Mouse (Mus musculus) embryonic facial prominence, embryonic 10.5 days (tissue): ENCODE data around the gene Myadml2. TPM values are rescaled to one million over a fixed set of nuclear protein-coding genes. Genes with fewer than 3 reads are reported as not detected.

Source experiments
- DNase-seq: peaks from one replicate; pipeline ENCODE4 v3.0.0-alpha.2; 2017; ENCODE audit warnings: low spot score
- H3K27ac ChIP-seq: fragments of 300-500 bp; sonication (generic); replicated peaks from 2 replicates; pipeline ENCODE4 v1.5.1; 2016; ENCODE audit warnings: mild to moderate bottlenecking
- H3K27me3 ChIP-seq: fragments of 300-500 bp; sonication (generic); replicated peaks from 2 replicates; pipeline ENCODE4 v1.6.1; 2016; ENCODE audit warnings: low read depth, mild to moderate bottlenecking; ENCODE audit not compliant: poor library complexity, severe bottlenecking
- H3K36me3 ChIP-seq: fragments of 300-500 bp; sonication (generic); replicated peaks from 2 replicates; pipeline ENCODE4 v1.6.1; 2016; ENCODE audit warnings: mild to moderate bottlenecking, moderate library complexity
- H3K4me1 ChIP-seq: fragments of 300-500 bp; sonication (generic); 2 replicates; pipeline ENCODE4 v1.6.1; 2016
- H3K4me3 ChIP-seq: fragments of 300-500 bp; sonication (generic); 2 replicates; pipeline ENCODE4 v1.5.1; 2016; ENCODE audit warnings: mild to moderate bottlenecking, moderate library complexity
- H3K9me3 ChIP-seq: fragments of 300-500 bp; sonication (generic); 2 replicates; pipeline ENCODE4 v1.6.1; 2016; ENCODE audit warnings: mild to moderate bottlenecking
- WGBS: fragments of 180-500 bp; shearing (Covaris S2); methylation state at CpG from one replicate; pipeline ENCODE4 v1.1.7; 2016; 5-methylcytosine and 5-hydroxymethylcytosine counted together
- polyA plus RNA-seq: library from polyadenylated mRNA; unstranded; fragments of >200 nt; fragmentation: Nextera tagmentation; extraction: Ambion mirVana; gene quantifications from 2 replicates; pipeline ENCODE4 v1.2.1, GENCODE M21; 2016

Myadml2 gene
- not detected in 2 replicates for polyA plus RNA-seq

DNA sequence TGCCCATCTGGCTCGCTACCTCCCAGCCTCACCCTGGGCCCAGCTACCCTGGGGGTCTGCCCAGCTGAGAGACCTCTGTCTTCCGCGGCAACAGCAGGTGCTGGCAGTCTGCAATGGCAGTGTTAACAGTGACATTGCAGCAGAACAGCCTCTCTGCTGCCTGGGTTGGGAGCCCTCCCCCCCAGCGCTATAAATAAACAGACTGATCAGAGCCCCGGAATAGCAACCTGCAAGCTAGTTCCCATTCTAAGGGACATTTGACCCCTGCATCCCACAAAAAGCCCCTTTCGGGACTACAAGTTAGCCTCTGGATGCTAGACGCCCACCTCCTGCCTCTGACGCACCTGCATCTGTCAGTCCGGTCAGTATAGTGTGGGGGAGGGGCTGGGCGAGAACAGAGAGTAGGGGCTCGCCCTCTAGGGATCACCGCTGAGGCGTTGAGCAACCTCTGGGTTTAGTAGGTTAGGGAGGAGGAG, at the start of gene Myadml2:
Gene Myadml2 (minus strand): TSS at position 158 of the 476 bp plus-strand sequence.
- peak; percentile 50 for DNase-seq
- Histone ChIP-seq H3K4me1 (peaks cover 22% of the 10 kb centered on the region), H3K27ac (no peak within 1 kb of the TSS), H3K9me3 (no peaks in the 10 kb centered on the region), H3K36me3 (no peaks in the 10 kb centered on the region), H3K27me3 (peaks cover 41% of the 10 kb centered on the region), H3K4me3 (peak within 1 kb of the TSS; percentile 39)
- WGBS, result 4% methylated on average over 13 of the region's 13 CpGs

DNA sequence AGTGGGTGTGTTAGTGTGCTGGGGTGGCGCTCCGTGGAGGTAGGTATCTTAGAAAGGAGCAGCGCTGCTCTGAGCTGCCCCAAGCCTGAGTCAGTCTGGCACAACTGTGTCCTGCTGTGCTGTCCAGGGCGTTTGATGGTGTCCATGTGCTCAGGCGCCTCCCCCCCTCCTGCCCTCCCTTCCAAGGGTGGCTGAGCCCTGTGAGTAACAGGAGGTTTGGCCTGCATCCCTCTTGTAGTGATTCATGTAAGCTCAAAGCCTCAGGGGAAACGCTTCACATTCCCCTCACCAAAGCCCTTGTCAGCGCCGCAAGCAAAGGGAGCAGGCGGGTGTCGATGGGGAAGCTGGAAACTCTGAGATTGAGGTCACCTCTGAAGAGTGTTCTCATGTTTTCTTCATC, 49.8 kb upstream of the Myadml2 start:
- Histone ChIP-seq H3K36me3 (peaks cover 95% of the 10 kb centered on the region), H3K9me3 (peaks cover 3% of the 10 kb centered on the region; the same call in 1 of the 2 replicates), H3K4me3 (no peak overlapping the region), H3K27ac (peak overlapping the region; percentile 40; the same call in 1 of the 2 replicates), H3K4me1 (peaks cover 54% of the 10 kb centered on the region), H3K27me3 (no peaks in the 10 kb centered on the region)
- WGBS, result 64% methylated on average over 10 of the region's 10 CpGs
- no peak for DNase-seq

DNA sequence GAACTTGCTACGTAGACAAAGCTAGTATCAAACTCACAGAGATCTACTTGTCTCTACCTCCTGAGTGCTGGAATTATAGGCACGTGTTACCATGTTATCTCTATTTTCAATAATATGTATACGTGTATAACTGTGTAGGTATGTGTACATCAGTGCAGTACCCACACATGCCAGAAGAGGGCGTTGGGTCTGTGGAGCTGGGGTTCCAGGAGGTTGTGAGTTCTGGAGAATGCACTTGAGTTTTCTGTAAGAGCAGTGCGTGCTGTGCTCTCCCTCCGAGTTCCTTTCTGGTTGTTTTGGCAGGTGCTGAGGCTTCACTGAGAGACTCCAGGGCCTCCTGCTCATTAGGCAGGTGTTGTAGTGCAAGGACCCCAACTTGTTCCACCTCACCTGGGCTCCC, 48.6 kb upstream of the Myadml2 start:
- WGBS, result 92% methylated on average over 6 of the region's 6 CpGs
- peaks cover 54% of the 10 kb centered on the region for H3K4me1 ChIP-seq
- no peaks in the 10 kb centered on the region for H3K27me3 ChIP-seq
- H3K9me3 ChIP-seq, result peaks cover 3% of the 10 kb centered on the region; the same call in 1 of the 2 replicates
- no peak for DNase-seq
- H3K36me3 ChIP-seq, result peaks cover 94% of the 10 kb centered on the region
- no peak overlapping the region for H3K4me3 ChIP-seq
- H3K27ac ChIP-seq, result no peak overlapping the region

DNA sequence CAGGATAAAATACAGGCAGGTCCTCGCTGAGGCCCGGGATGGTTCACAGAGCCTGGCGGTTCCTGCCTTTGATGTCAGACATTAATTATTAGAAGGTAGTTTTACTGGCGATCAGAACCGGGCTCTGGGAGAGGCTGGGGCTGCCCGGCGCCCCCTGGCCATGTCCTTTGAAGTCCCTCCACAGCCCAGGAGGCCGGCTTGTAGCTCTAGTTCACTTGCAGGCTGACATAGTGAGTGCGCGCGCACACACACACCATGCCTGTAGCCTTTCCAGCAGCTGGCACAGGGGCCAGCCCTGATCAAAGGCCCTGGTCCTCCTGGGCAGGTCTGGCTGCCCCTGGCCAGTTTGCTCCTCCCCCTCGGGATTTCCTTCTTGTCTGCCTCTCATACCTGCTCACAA, 47.7 kb upstream of the Myadml2 start:
- 0 out of 2 replicates have a peak overlapping the region, but pooled peaks have one; percentile 6 for H3K4me3 ChIP-seq
- WGBS, result 55% methylated on average over 12 of the region's 12 CpGs
- no peaks in the 10 kb centered on the region for H3K27me3 ChIP-seq
- DNase-seq, result peak; percentile 71
- peaks cover 93% of the 10 kb centered on the region for H3K36me3 ChIP-seq
- peaks cover 54% of the 10 kb centered on the region for H3K4me1 ChIP-seq
- H3K27ac ChIP-seq, result peak overlapping the region; percentile 76
- H3K9me3 ChIP-seq, result peaks cover 3% of the 10 kb centered on the region; the same call in 1 of the 2 replicates

DNA sequence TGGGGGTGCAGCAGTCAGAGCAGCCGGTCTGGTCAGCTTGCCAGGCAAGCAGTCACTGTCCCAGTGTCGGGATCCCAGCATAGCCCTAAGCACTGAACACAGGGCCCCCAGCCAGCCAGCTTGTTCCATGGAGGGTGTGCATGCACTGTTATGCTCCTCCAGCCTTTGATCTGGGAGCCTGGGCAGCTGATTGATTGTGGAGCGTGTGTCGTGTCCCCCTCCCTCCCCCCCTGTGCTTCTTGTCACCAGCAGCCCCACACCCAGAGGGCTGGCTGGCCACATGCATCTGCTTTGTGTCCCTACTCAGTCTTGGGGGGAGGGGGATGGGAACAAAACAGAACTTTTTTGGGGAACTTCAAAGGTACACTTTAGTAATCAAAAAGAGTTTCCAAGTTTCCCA, 47.2 kb upstream of the Myadml2 start:
- Histone ChIP-seq H3K27me3 (no peaks in the 10 kb centered on the region), H3K4me1 (peaks cover 50% of the 10 kb centered on the region), H3K27ac (peak overlapping the region; percentile 76), H3K36me3 (peaks cover 93% of the 10 kb centered on the region), H3K4me3 (0 out of 2 replicates have a peak overlapping the region, but pooled peaks have one; percentile 6), H3K9me3 (peaks cover 3% of the 10 kb centered on the region; the same call in 1 of the 2 replicates)
- DNase-seq, result peak; percentile 64
- 38% methylated on average over 4 of the region's 4 CpGs for WGBS

DNA sequence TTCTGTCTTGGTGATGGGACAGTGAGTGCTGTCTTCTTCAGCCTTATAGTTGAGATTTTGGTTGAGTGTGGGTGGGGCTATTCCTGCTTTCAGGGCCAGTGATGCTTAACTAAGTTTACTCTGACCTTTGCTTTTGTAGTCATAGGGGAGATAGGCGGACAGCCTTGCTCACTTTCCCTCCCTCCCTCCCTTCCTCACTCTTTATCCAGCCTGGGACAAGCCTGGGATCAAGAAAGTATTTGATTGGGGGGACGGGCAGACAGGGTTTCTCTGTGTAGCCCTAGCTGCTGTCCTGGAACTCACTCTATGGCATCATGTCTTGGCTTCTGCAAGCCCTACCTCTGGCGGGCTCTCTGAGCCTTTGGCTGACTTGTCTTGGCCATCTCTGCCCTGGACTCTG, 45.5 kb upstream of the Myadml2 start:
- DNase-seq, result no peak
- Histone ChIP-seq H3K9me3 (peaks cover 3% of the 10 kb centered on the region; the same call in 1 of the 2 replicates), H3K27me3 (no peaks in the 10 kb centered on the region), H3K4me3 (no peak overlapping the region), H3K4me1 (peaks cover 33% of the 10 kb centered on the region), H3K27ac (no peak overlapping the region), H3K36me3 (peaks cover 92% of the 10 kb centered on the region)
- 76% methylated on average over 3 of the region's 3 CpGs for WGBS

DNA sequence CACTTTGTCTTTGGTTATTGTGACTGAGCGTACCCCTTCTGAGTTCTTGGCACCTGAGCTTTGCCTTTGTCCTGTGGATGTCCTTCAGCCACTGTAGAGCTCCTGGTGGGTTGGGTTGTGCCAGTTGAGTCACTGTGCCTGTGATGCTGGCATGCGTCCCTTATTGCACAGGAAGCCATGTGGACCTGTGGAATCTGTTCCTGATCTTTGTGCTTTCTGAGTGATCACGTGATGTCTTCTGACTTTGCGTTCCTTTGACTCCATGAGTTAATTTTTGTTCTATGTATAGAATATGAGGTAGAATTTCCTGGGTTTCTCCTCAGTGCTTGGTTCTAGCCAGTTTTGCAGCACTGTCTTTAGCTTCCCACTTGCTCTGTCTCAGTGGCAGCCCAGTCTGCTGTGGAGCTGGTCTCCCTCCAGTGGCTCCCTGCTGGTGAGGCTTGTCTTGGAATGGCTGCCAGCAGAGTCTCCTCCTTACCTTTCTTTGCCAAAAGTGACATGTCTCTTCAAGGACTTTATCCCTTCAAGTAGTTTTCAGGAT, 44.6 kb upstream of the Myadml2 start:
- no peak overlapping the region for H3K4me3 ChIP-seq
- no peaks in the 10 kb centered on the region for H3K27me3 ChIP-seq
- H3K27ac ChIP-seq, result no peak overlapping the region
- H3K4me1 ChIP-seq, result peaks cover 24% of the 10 kb centered on the region
- peaks cover 95% of the 10 kb centered on the region for H3K36me3 ChIP-seq
- DNase-seq, result no peak
- H3K9me3 ChIP-seq, result peaks cover 3% of the 10 kb centered on the region; the same call in 1 of the 2 replicates
- 94% methylated on average over 4 of the region's 4 CpGs for WGBS

DNA sequence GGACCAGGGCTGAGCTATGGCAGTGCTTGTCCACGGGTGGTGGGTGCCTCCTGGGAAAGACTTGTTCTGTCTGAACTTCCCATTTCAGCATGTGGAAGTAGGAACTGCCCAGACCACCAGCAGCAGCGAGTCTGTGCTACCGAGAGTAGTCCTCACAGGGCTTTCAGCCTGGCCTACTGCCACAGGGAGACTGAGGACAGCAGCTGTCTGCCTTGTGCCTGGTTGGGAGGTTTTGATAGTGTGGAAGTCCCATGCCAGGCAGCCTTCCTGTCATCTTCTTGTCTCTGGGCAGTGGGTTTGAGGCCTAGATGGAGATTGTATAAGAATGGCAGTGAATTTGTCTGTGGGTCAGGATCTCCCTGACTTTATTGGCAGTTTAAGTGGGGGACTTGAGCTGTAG, 41.4 kb upstream of the Myadml2 start:
- no peak for DNase-seq
- Histone ChIP-seq H3K4me3 (no peak overlapping the region), H3K4me1 (peaks cover 5% of the 10 kb centered on the region), H3K27ac (no peak overlapping the region), H3K36me3 (peaks cover 95% of the 10 kb centered on the region), H3K9me3 (no peaks in the 10 kb centered on the region), H3K27me3 (no peaks in the 10 kb centered on the region)
- WGBS, result 88% methylated on average over 3 of the region's 3 CpGs

DNA sequence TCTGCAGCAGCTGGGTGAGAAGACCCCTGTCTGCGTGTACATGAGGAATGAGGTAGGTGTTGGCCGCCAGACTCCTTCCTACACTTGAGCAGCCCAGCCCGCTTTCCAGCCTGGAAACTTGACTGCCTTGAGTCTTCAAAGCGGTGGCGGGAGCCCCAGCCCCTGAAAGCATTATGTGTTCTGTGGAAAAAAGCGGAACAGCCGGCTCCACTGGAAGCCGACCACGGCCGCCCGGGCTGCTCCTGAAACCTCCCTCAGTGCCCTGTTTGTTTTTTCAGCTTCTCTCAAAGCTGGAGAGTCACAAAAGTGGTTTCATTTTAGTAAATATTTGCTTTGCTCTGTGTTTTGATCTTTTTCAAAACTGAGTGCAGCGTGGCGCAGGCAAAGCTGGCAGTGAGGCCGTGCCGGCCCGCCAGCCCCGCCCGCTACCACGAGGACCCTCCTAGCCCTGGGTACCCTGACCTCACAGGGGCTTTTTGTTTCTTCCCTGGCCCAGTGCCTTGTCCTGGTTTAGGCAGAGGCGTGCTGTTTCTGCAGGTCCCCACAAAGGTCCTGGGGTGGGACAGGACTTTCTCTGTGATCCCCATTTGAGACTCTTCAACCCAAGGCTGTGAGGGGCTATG, 38.8 kb upstream of the Myadml2 start:
- Histone ChIP-seq H3K27ac (peak overlapping the region; percentile 36), H3K4me3 (no peak overlapping the region), H3K27me3 (no peaks in the 10 kb centered on the region), H3K4me1 (0 out of 2 replicates have a peak, but pooled peaks cover 3% of the 10 kb centered on the region), H3K9me3 (no peaks in the 10 kb centered on the region), H3K36me3 (peaks cover 96% of the 10 kb centered on the region)
- WGBS, result 79% methylated on average over 20 of the region's 20 CpGs
- DNase-seq, result no peak

DNA sequence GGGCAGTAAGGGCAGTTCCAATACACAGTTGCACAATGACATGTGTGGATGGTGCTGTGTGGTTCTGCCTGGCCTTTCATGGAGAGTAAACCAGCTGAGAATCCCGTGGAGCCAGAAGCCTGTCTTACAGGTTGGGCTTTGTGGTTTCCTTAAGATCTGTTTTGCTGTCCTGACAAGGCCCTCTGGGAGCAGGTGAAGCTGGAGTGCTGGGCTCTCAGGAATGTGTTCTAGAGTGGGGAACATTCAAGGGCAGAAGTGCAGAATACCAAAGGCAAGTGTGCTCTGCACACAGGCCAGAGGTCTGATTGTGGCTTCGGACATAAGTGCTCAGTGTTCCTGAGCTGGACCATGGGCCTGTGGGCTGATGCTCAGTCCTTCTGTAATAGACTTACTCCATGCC, 36.7 kb upstream of the Myadml2 start:
- Histone ChIP-seq H3K36me3 (peaks cover 96% of the 10 kb centered on the region), H3K27ac (no peak overlapping the region)

DNA sequence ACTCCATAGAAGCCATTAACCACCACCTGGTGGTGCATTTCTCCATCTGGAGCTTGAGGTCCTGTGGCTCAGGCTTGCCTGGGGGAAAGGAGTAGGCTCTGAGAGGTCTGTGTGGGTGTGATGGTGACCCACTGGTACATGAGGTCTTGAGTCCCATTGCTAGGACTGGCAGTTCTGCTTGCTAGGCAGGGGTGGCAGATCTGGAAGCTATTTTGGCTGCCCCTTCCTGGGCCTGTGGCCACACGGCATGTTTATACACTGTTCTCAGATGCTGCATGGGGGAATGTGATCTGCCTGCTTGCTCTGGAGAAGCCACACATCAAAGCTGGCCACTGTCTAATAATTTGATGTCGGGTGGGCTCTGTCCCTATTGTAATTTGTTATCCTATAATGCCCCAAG, 36.1 kb upstream of the Myadml2 start:
- H3K4me3 ChIP-seq, result no peak overlapping the region
- no peak for DNase-seq
- H3K36me3 ChIP-seq, result peaks cover 96% of the 10 kb centered on the region
- no peaks in the 10 kb centered on the region for H3K9me3 ChIP-seq
- 0 out of 2 replicates have a peak, but pooled peaks cover 3% of the 10 kb centered on the region for H3K4me1 ChIP-seq
- 73% methylated on average over 2 of the region's 2 CpGs for WGBS
- H3K27me3 ChIP-seq, result no peaks in the 10 kb centered on the region
- H3K27ac ChIP-seq, result no peak overlapping the region

More for the DNA sequence above, 36.7 kb upstream of the Myadml2 start:
- 90% methylated on average over 2 of the region's 2 CpGs for WGBS
- no peaks in the 10 kb centered on the region for H3K9me3 ChIP-seq
- H3K4me3 ChIP-seq, result no peak overlapping the region
- no peaks in the 10 kb centered on the region for H3K27me3 ChIP-seq
- 0 out of 2 replicates have a peak, but pooled peaks cover 3% of the 10 kb centered on the region for H3K4me1 ChIP-seq
- DNase-seq, result no peak

DNA sequence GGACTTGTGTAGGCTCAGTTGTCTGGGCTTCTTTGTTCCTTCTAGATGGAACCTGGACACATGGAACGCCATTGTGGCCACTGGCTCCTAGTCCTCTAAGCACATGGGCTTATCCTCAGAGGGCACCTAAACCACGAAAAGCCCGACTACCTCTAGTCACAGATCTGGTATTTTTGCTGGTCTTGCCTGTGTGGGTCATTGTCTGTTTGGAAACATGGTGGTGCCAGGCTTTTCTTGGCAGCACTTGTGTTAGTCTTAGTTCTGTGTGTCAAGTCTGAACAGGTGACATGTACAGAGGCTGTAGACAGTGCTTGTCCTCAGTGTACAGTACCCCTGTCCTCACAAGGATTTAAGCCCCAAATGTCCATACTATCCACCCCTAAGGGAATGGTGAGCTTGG, 35.6 kb upstream of the Myadml2 start:
- no peaks in the 10 kb centered on the region for H3K27me3 ChIP-seq
- H3K4me3 ChIP-seq, result no peak overlapping the region
- H3K4me1 ChIP-seq, result 0 out of 2 replicates have a peak, but pooled peaks cover 3% of the 10 kb centered on the region
- no peak for DNase-seq
- H3K27ac ChIP-seq, result no peak overlapping the region
- 90% methylated on average over 3 of the region's 3 CpGs for WGBS
- H3K9me3 ChIP-seq, result no peaks in the 10 kb centered on the region
- peaks cover 96% of the 10 kb centered on the region for H3K36me3 ChIP-seq

DNA sequence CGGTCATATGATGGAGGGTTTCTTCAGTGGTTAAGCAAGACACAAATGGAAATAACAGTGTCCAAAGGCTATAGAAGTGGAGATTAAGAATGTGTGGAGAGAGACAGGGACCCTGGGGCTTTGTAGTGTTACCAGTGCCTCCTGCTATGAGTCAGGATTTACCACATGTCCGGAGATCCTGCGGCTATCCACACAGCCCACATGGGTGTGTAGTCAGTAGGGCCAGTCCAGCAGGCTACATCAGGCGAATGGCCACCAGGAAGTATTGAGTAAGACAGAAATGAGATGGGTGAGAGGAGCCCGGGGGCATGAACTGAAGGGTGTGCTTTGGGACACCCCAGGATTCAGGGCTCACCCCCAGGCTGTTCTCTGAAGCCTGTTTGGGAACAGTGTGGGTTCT, 34.7 kb upstream of the Myadml2 start:
- no peaks in the 10 kb centered on the region for H3K27me3 ChIP-seq
- 0 out of 2 replicates have a peak, but pooled peaks cover 3% of the 10 kb centered on the region for H3K4me1 ChIP-seq
- H3K4me3 ChIP-seq, result no peak overlapping the region
- H3K27ac ChIP-seq, result no peak overlapping the region
- 93% methylated on average over 5 of the region's 5 CpGs for WGBS
- no peaks in the 10 kb centered on the region for H3K9me3 ChIP-seq
- H3K36me3 ChIP-seq, result peaks cover 96% of the 10 kb centered on the region
- no peak for DNase-seq
